Mouse (Mus musculus): ENCODE measurements around the gene Large1. TPM values are rescaled to one million over a fixed set of nuclear protein-coding genes. Genes with fewer than 3 reads are reported as not detected.
A peak's percentile ranks its signal among the peaks of the same experiment; 100 is the strongest.

Large1 gene
- polyA plus RNA-seq, 1 experiment from 2014 or later, result 17.0 TPM

GRCm38 (mm10) chr8:73161564-73161963 is 191.8 kb downstream of the Large1 start:
- no peak for ATAC-seq
- H3K27me3 ChIP-seq (replicated peaks; ENCODE audit: control insufficient read depth, insufficient read depth, low read length), result no peaks in the 10 kb centered on the region
- no peak overlapping the region for H3K9ac ChIP-seq (replicated peaks; ENCODE audit: low read depth, low read length)
- no peaks in the 10 kb centered on the region for H3K4me1 ChIP-seq (replicated peaks; ENCODE audit: control insufficient read depth, insufficient read depth, low read length)
- no peaks in the 10 kb centered on the region for H3K36me3 ChIP-seq (ENCODE audit: control insufficient read depth, insufficient read depth)
- 91% methylated on average over 1 of the region's 1 CpGs for WGBS
- H3K9me3 ChIP-seq (ENCODE audit: control insufficient read depth, low read length), result no peaks in the 10 kb centered on the region
- H3K4me3 ChIP-seq (replicated peaks; ENCODE audit: low read length), result no peak overlapping the region
- H3K4me2 ChIP-seq (ENCODE audit: low read length), result no peak overlapping the region
- no peak overlapping the region for H3K27ac ChIP-seq (ENCODE audit: low read length)

- no peaks in the 10 kb centered on the region for H3K27me3 ChIP-seq (replicated peaks; ENCODE audit: control insufficient read depth, insufficient read depth, low read length)
- no peaks in the 10 kb centered on the region for H3K9me3 ChIP-seq (ENCODE audit: control insufficient read depth, low read length)
- ATAC-seq, result no peak
- H3K4me1 ChIP-seq (replicated peaks; ENCODE audit: control insufficient read depth, insufficient read depth, low read length), result no peaks in the 10 kb centered on the region
- H3K36me3 ChIP-seq (ENCODE audit: control insufficient read depth, insufficient read depth), result no peaks in the 10 kb centered on the region
- H3K4me2 ChIP-seq (ENCODE audit: low read length), result no peak overlapping the region
- H3K4me3 ChIP-seq (replicated peaks; ENCODE audit: low read length), result no peak overlapping the region
- no peak overlapping the region for H3K27ac ChIP-seq (ENCODE audit: low read length)
- WGBS, result 82% methylated on average over 2 of the region's 2 CpGs
- no peak overlapping the region for H3K9ac ChIP-seq (replicated peaks; ENCODE audit: low read depth, low read length)
Measured at GRCm38 (mm10) chr8:73160945-73161344, 192.4 kb downstream of the Large1 start.

- no peak overlapping the region for H3K9ac ChIP-seq (replicated peaks; ENCODE audit: low read depth, low read length)
- H3K9me3 ChIP-seq (ENCODE audit: control insufficient read depth, low read length), result no peaks in the 10 kb centered on the region
- H3K36me3 ChIP-seq (ENCODE audit: control insufficient read depth, insufficient read depth), result no peaks in the 10 kb centered on the region
- H3K27ac ChIP-seq (ENCODE audit: low read length), result no peak overlapping the region
- H3K4me3 ChIP-seq (replicated peaks; ENCODE audit: low read length), result no peak overlapping the region
- H3K4me1 ChIP-seq (replicated peaks; ENCODE audit: control insufficient read depth, insufficient read depth, low read length), result peaks cover 10% of the 10 kb centered on the region
- ATAC-seq, result no peak
- no peak overlapping the region for H3K4me2 ChIP-seq (ENCODE audit: low read length)
- WGBS, result 92% methylated on average over 3 of the region's 3 CpGs
- no peaks in the 10 kb centered on the region for H3K27me3 ChIP-seq (replicated peaks; ENCODE audit: control insufficient read depth, insufficient read depth, low read length)
Measured at GRCm38 (mm10) chr8:73147236-73147635, 206.1 kb downstream of the Large1 start.

- Histone ChIP-seq H3K4me1 (replicated peaks; ENCODE audit: control insufficient read depth, insufficient read depth, low read length) (peaks cover 10% of the 10 kb centered on the region), H3K4me3 (replicated peaks; ENCODE audit: low read length) (no peak overlapping the region), H3K9me3 (ENCODE audit: control insufficient read depth, low read length) (no peaks in the 10 kb centered on the region), H3K4me2 (ENCODE audit: low read length) (no peak overlapping the region), H3K36me3 (ENCODE audit: control insufficient read depth, insufficient read depth) (no peaks in the 10 kb centered on the region), H3K27me3 (replicated peaks; ENCODE audit: control insufficient read depth, insufficient read depth, low read length) (no peaks in the 10 kb centered on the region), H3K27ac (ENCODE audit: low read length) (peak overlapping the region; percentile 73), H3K9ac (replicated peaks; ENCODE audit: low read depth, low read length) (no peak overlapping the region)
- WGBS, result 11% methylated on average over 1 of the region's 1 CpGs
- peak; percentile 96 for ATAC-seq
Measured at GRCm38 (mm10) chr8:73142660-73143395, 210.5 kb downstream of the Large1 start.

GRCm38 (mm10) chr8:73135397-73135796 is 217.9 kb downstream of the Large1 start:
- WGBS, result 96% methylated on average over 6 of the region's 6 CpGs
- Histone ChIP-seq H3K4me1 (replicated peaks; ENCODE audit: control insufficient read depth, insufficient read depth, low read length) (peaks cover 3% of the 10 kb centered on the region), H3K27me3 (replicated peaks; ENCODE audit: control insufficient read depth, insufficient read depth, low read length) (no peaks in the 10 kb centered on the region), H3K9ac (replicated peaks; ENCODE audit: low read depth, low read length) (no peak overlapping the region), H3K4me2 (ENCODE audit: low read length) (no peak overlapping the region), H3K27ac (ENCODE audit: low read length) (no peak overlapping the region), H3K4me3 (replicated peaks; ENCODE audit: low read length) (no peak overlapping the region), H3K36me3 (ENCODE audit: control insufficient read depth, insufficient read depth) (0 out of 2 replicates have a peak, but pooled peaks cover 2% of the 10 kb centered on the region), H3K9me3 (ENCODE audit: control insufficient read depth, low read length) (no peaks in the 10 kb centered on the region)
- no peak for ATAC-seq

GRCm38 (mm10) chr8:73132080-73132479 is 221.3 kb downstream of the Large1 start:
- Histone ChIP-seq H3K27me3 (replicated peaks; ENCODE audit: control insufficient read depth, insufficient read depth, low read length) (no peaks in the 10 kb centered on the region), H3K27ac (ENCODE audit: low read length) (peak overlapping the region; percentile 58), H3K9ac (replicated peaks; ENCODE audit: low read depth, low read length) (no peak overlapping the region), H3K4me2 (ENCODE audit: low read length) (no peak overlapping the region), H3K4me3 (replicated peaks; ENCODE audit: low read length) (no peak overlapping the region), H3K9me3 (ENCODE audit: control insufficient read depth, low read length) (no peaks in the 10 kb centered on the region), H3K4me1 (replicated peaks; ENCODE audit: control insufficient read depth, insufficient read depth, low read length) (peaks cover 3% of the 10 kb centered on the region), H3K36me3 (ENCODE audit: control insufficient read depth, insufficient read depth) (0 out of 2 replicates have a peak, but pooled peaks cover 2% of the 10 kb centered on the region)
- peak; percentile 71 for ATAC-seq
- 83% methylated on average over 2 of the region's 2 CpGs for WGBS

- 90% methylated on average over 5 of the region's 5 CpGs for WGBS
- Histone ChIP-seq H3K4me1 (replicated peaks; ENCODE audit: control insufficient read depth, insufficient read depth, low read length) (no peaks in the 10 kb centered on the region), H3K27me3 (replicated peaks; ENCODE audit: control insufficient read depth, insufficient read depth, low read length) (no peaks in the 10 kb centered on the region), H3K27ac (ENCODE audit: low read length) (no peak overlapping the region), H3K36me3 (ENCODE audit: control insufficient read depth, insufficient read depth) (no peaks in the 10 kb centered on the region), H3K9ac (replicated peaks; ENCODE audit: low read depth, low read length) (no peak overlapping the region), H3K4me3 (replicated peaks; ENCODE audit: low read length) (no peak overlapping the region), H3K9me3 (ENCODE audit: control insufficient read depth, low read length) (no peaks in the 10 kb centered on the region), H3K4me2 (ENCODE audit: low read length) (no peak overlapping the region)
- no peak for ATAC-seq
Measured at GRCm38 (mm10) chr8:73123864-73124499, 229.4 kb downstream of the Large1 start.

GRCm38 (mm10) chr8:73112332-73112895 is 240.9 kb downstream of the Large1 start:
- Histone ChIP-seq H3K4me1 (replicated peaks; ENCODE audit: control insufficient read depth, insufficient read depth, low read length) (no peaks in the 10 kb centered on the region), H3K27ac (ENCODE audit: low read length) (no peak overlapping the region), H3K9me3 (ENCODE audit: control insufficient read depth, low read length) (no peaks in the 10 kb centered on the region), H3K36me3 (ENCODE audit: control insufficient read depth, insufficient read depth) (no peaks in the 10 kb centered on the region), H3K9ac (replicated peaks; ENCODE audit: low read depth, low read length) (no peak overlapping the region), H3K4me2 (ENCODE audit: low read length) (no peak overlapping the region), H3K4me3 (replicated peaks; ENCODE audit: low read length) (no peak overlapping the region), H3K27me3 (replicated peaks; ENCODE audit: control insufficient read depth, insufficient read depth, low read length) (no peaks in the 10 kb centered on the region)
- ATAC-seq, result no peak
- 73% methylated on average over 1 of the region's 1 CpGs for WGBS

- Histone ChIP-seq H3K27me3 (replicated peaks; ENCODE audit: control insufficient read depth, insufficient read depth, low read length) (no peaks in the 10 kb centered on the region), H3K4me1 (replicated peaks; ENCODE audit: control insufficient read depth, insufficient read depth, low read length) (no peaks in the 10 kb centered on the region), H3K9ac (replicated peaks; ENCODE audit: low read depth, low read length) (no peak overlapping the region), H3K36me3 (ENCODE audit: control insufficient read depth, insufficient read depth) (no peaks in the 10 kb centered on the region), H3K4me2 (ENCODE audit: low read length) (no peak overlapping the region), H3K9me3 (ENCODE audit: control insufficient read depth, low read length) (no peaks in the 10 kb centered on the region), H3K27ac (ENCODE audit: low read length) (no peak overlapping the region), H3K4me3 (replicated peaks; ENCODE audit: low read length) (no peak overlapping the region)
- 8% methylated on average over 1 of the region's 1 CpGs for WGBS
- 0 out of 2 replicates have a peak, but pooled peaks have one; percentile 40 for ATAC-seq
Measured at GRCm38 (mm10) chr8:73104089-73104488, 249.3 kb downstream of the Large1 start.

Measured in forebrain, embryonic 16.5 days (tissue).